Mouse (Mus musculus) cortical plate, adult 2 months (tissue): ENCODE measurements around the gene Acvr1.

Experiments used
- CTCF ChIP-seq: fragments of 200-500 bp; IDR thresholded peaks from 2 replicates; pipeline ENCODE4 v1.5.1; 2011; ENCODE audit warnings: mild to moderate bottlenecking, control low read depth, low read length; ENCODE audit not compliant: insufficient read depth; ENCODE audit errors: extremely low read depth
- POLR2A ChIP-seq: fragments of 200-500 bp; IDR thresholded peaks from 2 replicates; pipeline ENCODE4 v1.6.1; 2011; ENCODE audit warnings: mild to moderate bottlenecking, low read length, control low read depth; ENCODE audit not compliant: insufficient read depth; ENCODE audit errors: extremely low read depth

GRCm38 (mm10) chr2:58546264-58546663 lies 20.7 kb downstream of the Acvr1 start:
- no peak for TF ChIP-seq CTCF
- no peak for TF ChIP-seq POLR2A
